Mouse (Mus musculus) kidney, adult 18-20 months (tissue): ENCODE data around the gene Sec22b.
A peak's percentile ranks its signal among the peaks of the same experiment; 100 is the strongest.

Experiments
- DNase-seq: peaks from one replicate; pipeline ENCODE4 v3.0.0; 2021

The Sec22b gene

GRCm38 (mm10) chr3:97941440-97942259, 40.7 kb downstream of the Sec22b start:
- no peak for DNase-seq

GRCm38 (mm10) chr3:97942260-97942950, 41.4 kb downstream of the Sec22b start:
- peak; percentile 13 for DNase-seq

- DNase-seq: peak; percentile 52
These were observed 43.5 kb downstream of the Sec22b start for GRCm38 (mm10) chr3:97944462-97944861.

DNA sequence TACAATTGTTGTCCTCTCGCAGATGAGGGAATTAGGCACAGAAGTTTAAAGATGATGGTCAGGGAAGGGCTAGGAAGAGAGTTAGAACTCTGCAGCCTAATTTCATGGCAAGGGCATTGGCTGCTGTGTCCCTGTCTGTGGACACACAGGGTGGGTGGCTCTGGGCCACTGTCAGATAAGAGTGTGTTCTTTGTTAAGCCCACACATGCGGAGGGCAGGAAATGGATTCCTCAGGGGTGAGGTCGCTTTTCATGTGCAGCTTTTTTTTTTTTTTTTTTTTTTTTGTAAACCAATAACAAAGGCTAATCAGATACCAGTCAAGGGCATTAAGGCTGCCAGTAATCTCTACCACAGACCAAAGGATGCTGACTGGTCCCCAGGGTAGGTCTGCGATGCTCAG, 45.4 kb downstream of the Sec22b start:
- no peak for DNase-seq

GRCm38 (mm10) chr3:97948518-97948917, 47.5 kb downstream of the Sec22b start:
- no peak for DNase-seq

GRCm38 (mm10) chr3:97949946-97950345, 49.0 kb downstream of the Sec22b start:
- DNase-seq: no peak

GRCm38 (mm10) chr3:97951134-97951533, 50.1 kb downstream of the Sec22b start:
- no peak for DNase-seq

DNA sequence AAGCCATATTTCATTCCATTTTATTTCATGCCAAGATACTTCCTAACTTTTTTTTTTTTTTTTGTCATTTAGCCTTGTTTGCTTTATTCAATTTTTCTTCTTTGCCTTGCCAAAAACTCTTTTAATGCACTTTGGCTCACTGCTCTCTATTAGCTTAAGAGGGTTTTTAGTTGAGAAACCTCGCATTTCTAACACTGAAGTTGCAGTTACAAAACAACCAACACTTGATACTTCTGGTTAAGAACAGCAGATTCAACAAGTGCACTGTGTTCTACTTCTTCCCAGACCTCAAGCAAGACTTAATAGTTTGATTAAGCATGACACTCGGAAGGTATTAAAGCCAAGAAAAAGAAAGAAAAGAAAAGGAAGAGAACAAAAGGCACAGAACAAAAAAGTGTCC, 52.2 kb downstream of the Sec22b start:
- no peak for DNase-seq

DNA sequence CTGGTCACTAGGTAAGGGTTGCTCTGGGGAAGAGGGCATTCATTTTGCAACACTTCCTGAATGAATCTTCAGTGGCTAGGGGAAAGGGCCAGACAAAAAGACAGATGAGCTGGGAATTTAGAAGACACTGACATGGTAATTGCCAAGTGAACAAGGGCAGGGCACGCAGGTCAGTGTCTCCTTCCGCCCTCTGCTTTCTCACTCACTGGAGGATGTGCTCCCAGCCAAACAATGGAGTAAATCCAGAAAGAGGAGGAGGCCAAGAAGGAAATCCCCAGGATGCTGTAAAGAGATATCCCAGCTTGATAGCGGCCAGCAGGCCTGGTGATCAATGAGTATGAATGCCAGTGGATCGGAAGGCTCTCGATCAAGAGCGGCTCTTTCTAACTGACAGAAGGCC, 55.3 kb downstream of the Sec22b start:
- no peak for DNase-seq

- DNase-seq: no peak
These were observed 55.9 kb downstream of the Sec22b start for GRCm38 (mm10) chr3:97956926-97957325.

GRCm38 (mm10) chr3:97960783-97961594, 60.0 kb downstream of the Sec22b start:
- no peak for DNase-seq

DNA sequence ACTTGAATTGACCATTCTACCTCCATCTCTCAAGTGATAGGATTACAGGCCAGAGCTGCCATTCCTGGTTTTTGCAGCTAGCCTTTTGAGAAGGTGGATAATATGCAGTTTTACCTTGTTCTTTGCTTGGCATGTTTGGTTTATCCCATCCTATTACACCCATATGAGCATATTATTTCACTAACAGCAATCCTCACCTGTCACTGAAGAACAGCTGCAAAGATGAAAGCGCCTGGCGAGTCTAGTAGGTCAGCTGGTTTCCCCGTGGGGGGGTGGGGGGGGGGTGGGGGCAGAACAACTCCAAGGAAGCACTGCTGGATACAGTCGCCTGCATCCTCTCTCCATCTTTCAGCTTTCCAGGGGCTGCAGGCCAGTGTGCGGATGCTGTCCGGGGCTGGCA, 61.0 kb downstream of the Sec22b start:
- DNase-seq: no peak

GRCm38 (mm10) chr3:97964878-97965353, 63.9 kb downstream of the Sec22b start:
- DNase-seq: peak; percentile 6

DNA sequence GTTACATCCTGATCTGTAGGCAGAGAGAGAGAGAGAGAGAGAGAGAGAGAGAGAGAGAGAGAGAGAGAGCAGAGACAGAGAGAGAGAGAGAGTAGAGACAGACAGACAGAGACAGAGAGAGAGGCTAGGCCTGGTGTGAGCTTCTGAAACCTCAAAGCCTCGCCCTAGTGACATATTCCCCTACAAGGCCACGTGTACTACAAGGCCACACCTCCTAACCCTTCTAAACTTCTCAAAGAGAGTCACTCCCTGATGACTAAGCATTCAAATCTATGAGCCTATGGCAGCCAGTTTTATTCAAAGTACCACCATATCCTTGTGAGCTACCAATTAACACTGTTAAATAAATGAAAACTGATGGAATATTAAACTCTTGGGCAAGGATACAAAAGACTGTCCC, 66.6 kb downstream of the Sec22b start:
- no peak for DNase-seq

DNA sequence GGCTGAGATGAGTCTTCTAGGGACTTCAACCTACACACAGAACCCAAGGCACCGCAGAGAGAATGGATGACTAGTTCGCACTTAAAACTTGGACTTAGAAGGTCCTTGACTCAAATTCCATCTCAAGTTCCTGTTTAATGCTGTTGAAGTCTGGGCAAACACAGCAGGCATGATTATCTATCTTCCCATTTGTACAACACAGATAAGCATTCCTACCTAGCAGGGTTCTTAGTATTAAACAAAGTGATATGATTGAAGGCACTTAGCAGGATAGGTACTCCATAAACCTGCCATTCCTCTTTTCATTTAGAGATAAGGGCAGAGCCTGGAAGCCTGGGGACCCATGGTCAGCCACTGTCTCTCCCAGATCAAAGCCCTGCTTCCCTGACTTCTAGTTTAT, 67.2 kb downstream of the Sec22b start:
- DNase-seq: no peak

- DNase-seq: no peak
These were observed 68.0 kb downstream of the Sec22b start for GRCm38 (mm10) chr3:97969019-97969418.

DNA sequence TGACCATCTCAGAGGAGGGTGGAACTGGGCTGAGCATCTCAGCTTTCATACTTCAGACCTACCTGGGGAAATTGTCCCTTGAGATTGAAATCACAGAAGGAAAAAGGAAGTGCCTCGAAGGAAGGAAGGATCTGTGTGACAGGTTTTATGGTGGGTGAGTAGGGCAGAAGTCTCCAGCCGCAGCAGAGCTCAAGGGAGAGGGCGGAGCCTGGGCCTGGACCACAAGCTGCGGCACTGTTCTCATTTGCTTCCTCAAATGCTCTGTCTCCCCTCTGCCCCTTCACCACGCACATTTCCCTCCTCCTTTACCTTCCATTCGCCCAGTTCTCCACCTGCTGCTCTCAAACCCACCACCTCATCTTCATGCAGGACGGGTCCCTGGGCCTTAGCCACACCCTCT, 70.1 kb downstream of the Sec22b start:
- DNase-seq: no peak

GRCm38 (mm10) chr3:97972200-97972599, 71.2 kb downstream of the Sec22b start:
- DNase-seq: no peak

DNA sequence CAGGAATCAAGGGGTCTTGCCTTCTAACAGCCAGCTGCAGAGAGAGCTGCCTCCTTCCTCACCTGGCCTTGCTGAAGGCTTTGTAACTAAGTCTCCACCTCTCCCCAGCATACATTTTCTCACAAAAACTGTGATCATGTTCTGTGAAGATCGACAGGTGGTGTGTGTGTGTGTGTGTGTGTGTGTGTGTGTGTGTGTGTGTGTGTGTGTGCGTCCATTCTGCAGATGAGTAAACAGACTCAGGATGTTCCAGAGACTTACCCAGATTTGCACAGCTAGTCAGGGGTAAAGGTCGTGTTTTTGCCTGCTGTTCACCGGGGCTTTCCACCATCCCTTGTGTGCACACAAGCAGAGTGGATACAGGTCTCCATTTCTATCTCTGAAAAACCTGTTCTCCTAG, 71.7 kb downstream of the Sec22b start:
- no peak for DNase-seq
